Comparison of ENCODE assay signal across 15 mouse cellular contexts in the genomic region with DNA sequence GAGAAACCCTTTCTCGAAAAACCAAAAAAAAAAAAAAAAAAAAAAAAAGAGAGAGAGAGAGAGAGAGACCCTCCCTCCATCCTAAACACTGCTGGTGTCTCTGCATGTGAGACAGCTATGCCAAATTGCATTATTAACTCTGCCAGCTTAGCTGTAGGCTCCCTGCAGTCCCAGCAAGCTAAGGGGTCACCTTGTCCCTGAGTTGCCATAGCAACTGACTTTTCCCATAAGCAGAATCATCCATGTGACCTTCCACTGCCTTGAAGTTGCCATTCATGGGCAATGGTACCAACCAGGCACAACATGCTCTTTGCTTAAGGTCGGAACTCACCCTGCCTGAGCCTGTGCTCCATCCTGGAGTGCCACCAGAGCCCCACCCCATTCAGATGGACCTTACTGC. TPM values are rescaled to one million over a fixed set of nuclear protein-coding genes. Genes with fewer than 3 reads are reported as not detected.
"Had no signal": no experiment of that assay in that cellular context is flagged by ENCODE, and none has a peak within 500 bp of the region (broad histone marks: within the 10 kb centered on the region; RNA-seq: fewer than 3 reads in every experiment).

No protein-coding gene starts in this region.

- ATAC-seq: liver, embryonic 12.5 days had no signal

- H3K27me3 ChIP-seq: limb, embryonic 15.5 days; neural tube, embryonic 12.5 days had no signal

- H3K36me3 ChIP-seq: liver, embryonic 12.5 days; neural tube, embryonic 12.5 days had no signal

- H3K4me2 ChIP-seq: limb, embryonic 15.5 days; liver, embryonic 12.5 days; lung, embryonic 14.5 days; neural tube, embryonic 12.5 days had no signal

- H3K27ac ChIP-seq: kidney, postnatal 0 days; limb, embryonic 15.5 days; liver, embryonic 12.5 days; neural tube, embryonic 12.5 days; stomach, postnatal 0 days had no signal

- H3K4me3 ChIP-seq: limb, embryonic 15.5 days; liver, embryonic 12.5 days; neural tube, embryonic 12.5 days had no signal

- H3K9ac ChIP-seq: limb, embryonic 15.5 days; liver, embryonic 12.5 days; lung, embryonic 14.5 days; neural tube, embryonic 12.5 days had no signal

- DNase-seq: kidney, adult 11 months; kidney, adult 9 months; kidney, postnatal 36 days; layer of hippocampus, adult 9-11 months; layer of hippocampus, postnatal 36 days; lung, embryonic 14.5 days; lung, postnatal 10 days; lung, postnatal 4 days; thymus, postnatal 4 days had no signal

- H3K9me3 ChIP-seq: limb, embryonic 15.5 days; liver, embryonic 12.5 days; neural tube, embryonic 12.5 days had no signal

RNA-seq across cellular contexts. Expression of a gene that starts 47.3 kb away (rescaled TPM):
- polyA plus RNA-seq: liver, embryonic 16.5 days had no signal
